Mouse (Mus musculus) midbrain, embryonic 10.5 days (tissue): ENCODE measurements around the gene Ddb2. TPM values are rescaled to one million over a fixed set of nuclear protein-coding genes. Genes with fewer than 3 reads are reported as not detected.

ENCODE experiments used
- DNase-seq: peaks from one replicate; pipeline ENCODE4 v3.0.0-alpha.2; 2017; ENCODE audit warnings: low spot score
- H3K27ac ChIP-seq: fragments of 300-500 bp; sonication (generic); replicated peaks from 2 replicates; pipeline ENCODE4 v1.5.1; 2016; ENCODE audit warnings: mild to moderate bottlenecking
- H3K27me3 ChIP-seq: fragments of 300-500 bp; sonication (generic); 2 replicates; pipeline ENCODE4 v1.6.1; 2016; ENCODE audit warnings: low read depth, mild to moderate bottlenecking; ENCODE audit not compliant: poor library complexity, severe bottlenecking
- H3K36me3 ChIP-seq: fragments of 300-500 bp; sonication (generic); 2 replicates; pipeline ENCODE4 v1.6.1; 2016; ENCODE audit warnings: mild to moderate bottlenecking, moderate library complexity
- H3K4me1 ChIP-seq: fragments of 300-500 bp; sonication (generic); 2 replicates; pipeline ENCODE4 v1.6.1; 2016
- H3K4me3 ChIP-seq: fragments of 300-500 bp; sonication (generic); 2 replicates; pipeline ENCODE4 v1.5.1; 2016; ENCODE audit warnings: mild to moderate bottlenecking, moderate library complexity
- H3K9me3 ChIP-seq: fragments of 300-500 bp; sonication (generic); replicated peaks from 2 replicates; pipeline ENCODE4 v1.6.1; 2016; ENCODE audit warnings: mild to moderate bottlenecking
- WGBS: fragments of 180-500 bp; shearing (Covaris S2); methylation state at CpG from one replicate; pipeline ENCODE4 v1.1.7; 2016; 5-methylcytosine and 5-hydroxymethylcytosine counted together
- polyA plus RNA-seq: library from polyadenylated mRNA; unstranded; fragments of >200 nt; fragmentation: Nextera tagmentation; extraction: Ambion mirVana; gene quantifications from 2 replicates; pipeline ENCODE4 v1.2.1, GENCODE M21; 2016

Ddb2 gene
- 7.9 and 9.4 TPM in 2 replicates for polyA plus RNA-seq

DNA sequence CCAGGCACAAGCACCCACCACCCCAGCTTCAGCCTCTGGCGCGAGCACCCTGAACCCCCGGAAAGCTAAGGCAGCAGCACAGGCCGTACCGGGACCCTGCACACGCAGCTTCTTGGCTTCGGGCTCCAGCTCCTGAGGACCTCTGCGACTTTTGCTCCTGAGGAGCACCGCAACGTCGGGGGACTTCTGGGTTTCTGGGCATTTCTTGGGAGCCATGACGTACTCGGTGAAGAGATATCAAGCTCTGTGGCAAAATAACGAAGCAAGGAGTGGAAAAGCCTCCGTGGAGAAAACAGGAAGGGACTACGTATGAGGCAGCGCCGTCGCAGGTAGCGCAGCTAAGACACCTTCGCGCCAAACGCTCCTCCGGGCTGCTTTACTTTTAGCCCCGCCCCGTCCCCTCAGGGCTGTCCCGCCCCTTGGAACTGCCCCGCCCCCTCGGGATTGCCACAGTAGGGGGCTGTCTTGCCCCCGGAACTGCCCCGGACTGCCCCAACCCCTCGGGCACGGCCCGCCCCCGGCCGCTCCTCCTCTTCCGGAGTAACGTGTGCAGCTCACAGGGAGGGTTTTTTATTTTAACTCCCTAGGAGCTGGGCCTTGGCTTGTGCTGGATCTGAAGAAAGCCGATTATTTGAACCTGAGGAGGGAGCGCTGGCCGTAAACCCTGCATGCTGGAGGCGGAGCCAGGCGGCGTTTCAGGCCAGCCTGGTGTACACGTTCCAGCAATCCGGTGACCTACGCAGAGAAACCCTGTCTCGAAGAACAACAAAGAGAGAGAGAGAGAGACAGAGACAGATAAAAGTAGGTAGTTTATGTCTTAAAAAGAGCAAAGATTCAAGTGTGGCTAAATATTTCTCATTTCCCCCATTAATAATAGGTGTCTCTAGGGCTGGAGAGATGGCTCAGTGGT, at the start of gene Ddb2:
TSS of gene Ddb2 (minus strand) at position 382 of the 910 bp plus-strand sequence.
- H3K27ac ChIP-seq = peak within 1 kb of the TSS; percentile 87
- WGBS = under 1% methylated on average over 48 of the region's 48 CpGs

GRCm38 (mm10) chr2:91285885-91286505, 49.2 kb upstream of the Ddb2 start:
- no peaks in the 10 kb centered on the region for H3K27me3 ChIP-seq
- peaks cover 12% of the 10 kb centered on the region; the same call in 1 of the 2 replicates for H3K36me3 ChIP-seq
- no peaks in the 10 kb centered on the region for H3K9me3 ChIP-seq
- DNase-seq = peak; percentile 75
- H3K4me1 ChIP-seq = peaks cover 6% of the 10 kb centered on the region
- 15% methylated on average over 7 of the region's 7 CpGs for WGBS
- H3K27ac ChIP-seq = peak overlapping the region; percentile 57; the same call in 1 of the 2 replicates
- H3K4me3 ChIP-seq = no peak overlapping the region

More for the DNA sequence above, at the start of gene Ddb2:
- DNase-seq = peak; percentile 96
- Histone ChIP-seq H3K36me3 (peaks cover 4% of the 10 kb centered on the region; the same call in 1 of the 2 replicates), H3K4me1 (peaks cover 16% of the 10 kb centered on the region; the same call in 1 of the 2 replicates), H3K27me3 (no peaks in the 10 kb centered on the region), H3K9me3 (no peaks in the 10 kb centered on the region), H3K4me3 (peak within 1 kb of the TSS; percentile 61)

DNA sequence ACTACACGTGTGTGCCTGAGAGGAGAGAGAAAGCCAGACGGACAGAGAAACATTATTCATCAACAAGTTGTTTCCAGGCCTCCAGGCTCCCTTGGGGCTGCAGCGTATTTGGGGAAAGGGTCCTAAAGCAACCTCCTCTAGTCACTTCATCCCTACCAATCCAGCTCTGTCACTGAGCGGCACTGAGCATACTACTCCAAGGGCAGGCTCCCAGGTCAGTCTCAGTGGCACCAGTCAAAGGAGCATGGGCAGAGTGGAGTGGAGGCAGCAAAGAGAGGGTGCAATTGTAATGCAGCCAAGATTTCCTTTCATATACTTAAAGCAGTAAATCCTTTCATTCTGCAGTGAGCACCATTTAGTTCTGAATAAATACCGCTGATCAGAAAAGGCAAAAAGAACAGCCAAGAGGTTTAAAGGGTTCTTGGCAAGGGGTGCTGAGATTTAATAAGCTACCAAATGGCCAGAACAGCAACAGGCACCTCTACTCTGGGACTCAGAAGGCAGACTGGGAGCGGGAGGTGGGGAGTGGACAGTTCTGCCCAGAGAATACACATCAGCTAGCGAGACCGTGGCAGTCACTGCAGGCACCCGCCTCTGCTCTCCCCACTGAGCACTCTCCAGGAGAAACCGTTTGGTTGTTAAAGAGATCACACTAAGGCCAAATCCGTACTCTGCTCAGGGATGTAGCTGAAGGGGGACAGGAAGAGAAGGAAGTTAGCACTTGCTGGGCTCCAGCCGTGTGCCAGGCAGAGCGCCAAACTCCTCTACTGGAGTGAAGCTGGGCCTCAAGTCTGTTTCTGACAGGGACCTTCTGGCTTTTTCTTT, 47.8 kb upstream of the Ddb2 start:
- 69% methylated on average over 13 of the region's 13 CpGs for WGBS

GRCm38 (mm10) chr2:91283972-91284371, 47.2 kb upstream of the Ddb2 start:
- Histone ChIP-seq H3K27me3 (no peaks in the 10 kb centered on the region), H3K27ac (no peak overlapping the region), H3K4me1 (peaks cover 6% of the 10 kb centered on the region), H3K9me3 (no peaks in the 10 kb centered on the region), H3K36me3 (peaks cover 12% of the 10 kb centered on the region; the same call in 1 of the 2 replicates), H3K4me3 (no peak overlapping the region)
- DNase-seq = no peak
- WGBS = 84% methylated on average over 3 of the region's 3 CpGs

More for the DNA sequence above, 47.8 kb upstream of the Ddb2 start:
- Histone ChIP-seq H3K27me3 (no peaks in the 10 kb centered on the region), H3K27ac (no peak overlapping the region), H3K4me3 (no peak overlapping the region), H3K36me3 (peaks cover 12% of the 10 kb centered on the region; the same call in 1 of the 2 replicates), H3K9me3 (no peaks in the 10 kb centered on the region), H3K4me1 (peaks cover 6% of the 10 kb centered on the region)
- no peak for DNase-seq

DNA sequence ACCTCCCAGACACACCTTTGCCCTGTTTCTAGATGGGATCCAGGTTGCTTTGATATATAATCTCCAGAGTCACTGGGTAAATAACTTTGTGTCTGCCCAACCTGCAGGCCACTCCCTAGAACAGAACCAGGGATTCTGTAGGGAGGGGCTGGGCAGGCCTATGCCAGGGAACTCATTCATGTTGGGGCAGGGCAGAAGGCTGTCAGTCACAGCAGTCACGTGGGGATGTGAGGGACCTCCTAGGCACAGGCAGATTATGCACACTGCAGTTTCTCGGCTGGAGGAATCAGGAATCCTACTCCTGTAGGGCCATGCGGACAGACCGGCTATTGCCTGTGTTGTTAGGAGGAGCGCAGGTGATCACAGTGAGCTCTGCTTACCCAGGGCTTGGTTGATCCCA, 44.6 kb upstream of the Ddb2 start:
- DNase-seq = no peak
- H3K36me3 ChIP-seq = peaks cover 28% of the 10 kb centered on the region
- no peak overlapping the region; the same call in 1 of the 2 replicates for H3K27ac ChIP-seq
- 49% methylated on average over 5 of the region's 5 CpGs for WGBS
- no peaks in the 10 kb centered on the region for H3K27me3 ChIP-seq
- peaks cover 6% of the 10 kb centered on the region for H3K4me1 ChIP-seq
- H3K4me3 ChIP-seq = no peak overlapping the region
- H3K9me3 ChIP-seq = no peaks in the 10 kb centered on the region

DNA sequence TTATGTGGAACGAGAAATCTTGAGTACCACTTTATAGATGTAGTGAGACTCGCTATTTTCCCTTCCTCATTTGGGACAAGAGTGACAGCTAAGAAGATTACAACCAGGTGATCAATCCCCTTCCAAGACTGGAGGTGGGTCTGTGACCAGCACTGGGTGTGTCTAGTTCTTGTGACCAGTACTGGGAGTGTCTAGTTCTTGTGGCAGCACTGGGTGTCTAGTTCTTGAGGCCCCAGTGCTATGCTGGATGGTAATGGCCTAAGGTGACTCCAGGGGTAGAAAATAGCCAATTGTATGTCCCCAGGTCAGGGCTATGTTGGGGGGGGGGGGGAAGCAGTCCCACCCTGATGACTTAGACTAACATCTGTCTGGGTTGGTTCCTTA, 42.6 kb upstream of the Ddb2 start:
- H3K9me3 ChIP-seq = no peaks in the 10 kb centered on the region
- DNase-seq = no peak
- H3K4me3 ChIP-seq = no peak overlapping the region
- H3K27me3 ChIP-seq = no peaks in the 10 kb centered on the region
- H3K4me1 ChIP-seq = peaks cover 6% of the 10 kb centered on the region
- 85% methylated on average over 2 of the region's 2 CpGs for WGBS
- no peak overlapping the region for H3K27ac ChIP-seq
- H3K36me3 ChIP-seq = peaks cover 48% of the 10 kb centered on the region

DNA sequence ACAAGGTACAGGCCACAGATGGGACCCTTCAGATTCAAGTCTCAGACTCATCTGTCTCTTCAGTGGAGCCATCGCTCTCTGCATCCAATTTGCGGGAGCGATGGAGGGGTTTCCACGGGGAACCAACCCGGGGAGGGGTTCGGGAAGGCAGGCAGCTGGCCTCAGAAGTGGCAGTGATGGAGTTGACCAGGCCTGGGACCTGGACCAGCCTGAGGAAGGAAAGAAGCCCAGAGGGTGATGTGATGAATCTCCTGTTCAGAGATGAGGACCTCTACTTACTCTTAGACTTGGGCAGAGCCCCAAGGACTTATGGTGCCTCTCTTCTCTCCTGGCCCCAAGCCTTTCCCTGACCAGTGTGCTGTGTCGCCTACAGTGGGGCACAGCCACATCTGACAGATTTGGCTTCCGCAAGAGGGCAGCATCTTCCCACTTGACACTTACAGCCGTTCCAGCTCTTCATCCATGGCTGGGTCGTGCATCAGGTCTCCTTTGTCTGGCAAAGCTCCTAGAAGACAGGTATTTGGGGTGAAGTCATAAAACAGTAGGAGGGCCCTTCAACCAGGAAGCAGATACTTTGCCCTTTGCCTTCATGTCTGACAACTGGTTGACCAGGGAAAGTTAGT, 42.1 kb upstream of the Ddb2 start:
- no peak overlapping the region for H3K27ac ChIP-seq
- DNase-seq = peak; percentile 67
- no peak overlapping the region for H3K4me3 ChIP-seq
- no peaks in the 10 kb centered on the region for H3K9me3 ChIP-seq
- 36% methylated on average over 10 of the region's 10 CpGs for WGBS
- H3K36me3 ChIP-seq = peaks cover 53% of the 10 kb centered on the region
- no peaks in the 10 kb centered on the region for H3K27me3 ChIP-seq
- peaks cover 6% of the 10 kb centered on the region for H3K4me1 ChIP-seq

GRCm38 (mm10) chr2:91269687-91270133, 32.9 kb upstream of the Ddb2 start:
- no peak overlapping the region for H3K4me3 ChIP-seq
- WGBS = 97% methylated on average over 8 of the region's 8 CpGs
- no peaks in the 10 kb centered on the region for H3K27me3 ChIP-seq
- H3K4me1 ChIP-seq = peaks cover 12% of the 10 kb centered on the region
- peaks cover 87% of the 10 kb centered on the region for H3K36me3 ChIP-seq
- H3K27ac ChIP-seq = no peak overlapping the region
- DNase-seq = no peak
- no peaks in the 10 kb centered on the region for H3K9me3 ChIP-seq

DNA sequence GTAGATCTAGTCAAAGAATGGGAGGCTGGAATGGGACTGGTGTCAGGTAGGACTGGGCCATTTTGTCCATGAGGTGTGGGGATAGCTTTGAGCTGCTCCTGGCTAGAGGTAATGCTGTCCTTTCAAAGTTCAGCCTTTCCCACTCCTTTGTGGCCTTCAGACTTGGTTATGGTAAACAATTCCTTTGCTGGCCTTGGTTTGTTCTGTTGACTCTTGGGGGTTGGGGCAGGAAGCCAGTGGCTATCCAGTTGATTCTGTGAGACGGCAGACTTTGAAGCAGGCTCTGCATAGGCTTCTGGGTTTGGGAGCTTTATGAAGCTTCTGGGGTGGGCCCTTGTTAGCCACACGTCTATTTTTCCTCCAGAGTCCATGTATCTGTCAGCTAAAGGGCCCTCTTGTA, 31.9 kb upstream of the Ddb2 start:
- 90% methylated on average over 2 of the region's 2 CpGs for whole genome bisulfite sequencing

DNA sequence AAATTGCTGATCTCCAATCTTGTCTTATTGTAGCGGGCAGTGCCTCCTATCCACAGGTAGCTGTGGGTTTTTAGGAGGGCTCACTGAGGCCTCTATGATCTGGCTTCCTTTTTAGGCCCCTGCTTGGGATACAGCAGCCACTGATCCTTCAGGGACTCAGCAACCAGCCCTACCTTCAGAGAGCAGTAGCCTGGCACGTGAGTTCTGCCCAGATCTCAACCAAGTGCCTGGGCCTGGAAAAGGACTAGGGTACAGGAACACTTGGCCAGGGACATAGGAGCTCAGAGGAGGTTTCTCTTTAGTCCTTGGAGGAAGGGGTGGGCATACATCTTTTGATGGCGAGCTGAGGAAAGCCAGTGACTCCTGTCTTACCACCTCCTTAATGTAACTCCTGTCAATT, 31.3 kb upstream of the Ddb2 start:
- 92% methylated on average over 3 of the region's 3 CpGs for WGBS
- no peaks in the 10 kb centered on the region for H3K9me3 ChIP-seq
- no peak overlapping the region for H3K27ac ChIP-seq
- peaks cover 77% of the 10 kb centered on the region for H3K36me3 ChIP-seq
- DNase-seq = no peak
- H3K27me3 ChIP-seq = no peaks in the 10 kb centered on the region
- H3K4me1 ChIP-seq = peaks cover 22% of the 10 kb centered on the region
- no peak overlapping the region for H3K4me3 ChIP-seq

More for the DNA sequence above, 31.9 kb upstream of the Ddb2 start:
- Histone ChIP-seq H3K4me1 (peaks cover 22% of the 10 kb centered on the region), H3K4me3 (no peak overlapping the region), H3K36me3 (peaks cover 77% of the 10 kb centered on the region), H3K27me3 (no peaks in the 10 kb centered on the region), H3K27ac (no peak overlapping the region), H3K9me3 (no peaks in the 10 kb centered on the region)
- DNase-seq = no peak

DNA sequence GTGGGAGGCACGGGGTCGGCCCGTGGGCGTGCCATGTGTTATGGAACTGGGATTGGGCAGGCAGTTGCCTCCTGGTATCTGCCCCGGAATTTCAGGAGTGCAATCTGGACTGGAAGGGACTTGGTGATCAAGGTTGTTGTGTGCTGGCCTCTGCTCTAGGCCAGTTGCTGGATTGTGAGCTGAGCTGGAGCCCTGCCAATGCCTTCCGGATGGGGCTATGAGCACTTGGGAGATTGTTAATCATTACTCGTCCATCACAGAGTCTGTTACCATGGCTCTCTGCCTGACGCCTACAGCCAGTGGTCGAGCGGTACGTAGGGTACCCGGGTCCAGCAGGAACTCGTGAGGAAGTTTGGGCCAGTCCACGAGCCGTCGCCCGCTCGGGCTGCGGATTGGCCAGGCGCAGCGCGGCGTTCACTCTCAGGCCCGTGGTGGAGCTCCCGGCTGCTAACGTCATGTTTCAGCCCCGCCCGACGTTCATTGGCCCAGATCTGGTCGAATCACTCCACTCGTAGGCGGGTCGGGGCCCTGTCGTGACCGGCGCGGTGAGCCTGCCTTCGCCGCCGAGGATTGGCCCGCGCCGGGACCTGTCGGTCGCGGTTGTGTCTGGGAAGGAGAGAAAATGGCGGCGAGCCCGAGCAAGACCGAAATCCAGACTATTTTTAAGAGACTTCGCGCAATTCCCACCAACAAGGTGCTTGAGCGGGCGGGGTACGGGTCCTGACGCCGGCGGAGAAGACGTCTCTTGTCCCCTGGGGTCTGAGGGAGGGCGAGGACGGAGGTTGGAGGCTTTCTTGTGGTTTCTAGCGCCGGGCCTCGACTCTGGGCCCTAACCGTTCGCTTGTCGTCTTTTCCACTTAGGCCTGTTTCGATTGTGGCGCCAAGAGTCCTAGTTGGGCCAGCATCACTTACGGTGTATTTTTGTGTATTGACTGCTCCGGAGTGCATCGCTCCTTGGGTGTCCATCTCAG, 28.2 kb upstream of the Ddb2 start, which contains the start of gene Arfgap2:
TSS of gene Arfgap2 (plus strand) at position 264 of the 971 bp plus-strand sequence.
- peak; percentile 99 for DNase-seq
- Histone ChIP-seq H3K4me3 (peak within 1 kb of the TSS; percentile 84), H3K27me3 (no peaks in the 10 kb centered on the region), H3K27ac (peak within 1 kb of the TSS; percentile 96), H3K4me1 (peaks cover 22% of the 10 kb centered on the region), H3K36me3 (peaks cover 76% of the 10 kb centered on the region), H3K9me3 (no peaks in the 10 kb centered on the region)
- 2% methylated on average over 72 of the region's 72 CpGs for WGBS
